Mouse (Mus musculus) lung, postnatal 0 days (tissue): ENCODE measurements at regions not wholly inside any gene's neighbourhood (a gene's known extent, or its start where the extent isn't known, plus 50 kb on each side); places are given as distances from the start of the nearest gene placed in this dataset.

Source experiments
- CTCF ChIP-seq: IDR thresholded peaks from 2 replicates; pipeline ENCODE4 v1.5.1; 2016; ENCODE audit warnings: antibody characterized with exemption, mild to moderate bottlenecking
- EP300 ChIP-seq: IDR thresholded peaks from 2 replicates; pipeline ENCODE4 v1.6.1; 2016; ENCODE audit warnings: antibody characterized with exemption, mild to moderate bottlenecking, control low read depth

- TF ChIP-seq CTCF (no peak), EP300 (no peak)
Observed at GRCm38 (mm10) chr3:8036697-8037096, 1416.5 kb upstream of the 1700008P02Rik start.
